Comparison of ENCODE assay signal across 9 mouse cellular contexts in the genomic region with DNA sequence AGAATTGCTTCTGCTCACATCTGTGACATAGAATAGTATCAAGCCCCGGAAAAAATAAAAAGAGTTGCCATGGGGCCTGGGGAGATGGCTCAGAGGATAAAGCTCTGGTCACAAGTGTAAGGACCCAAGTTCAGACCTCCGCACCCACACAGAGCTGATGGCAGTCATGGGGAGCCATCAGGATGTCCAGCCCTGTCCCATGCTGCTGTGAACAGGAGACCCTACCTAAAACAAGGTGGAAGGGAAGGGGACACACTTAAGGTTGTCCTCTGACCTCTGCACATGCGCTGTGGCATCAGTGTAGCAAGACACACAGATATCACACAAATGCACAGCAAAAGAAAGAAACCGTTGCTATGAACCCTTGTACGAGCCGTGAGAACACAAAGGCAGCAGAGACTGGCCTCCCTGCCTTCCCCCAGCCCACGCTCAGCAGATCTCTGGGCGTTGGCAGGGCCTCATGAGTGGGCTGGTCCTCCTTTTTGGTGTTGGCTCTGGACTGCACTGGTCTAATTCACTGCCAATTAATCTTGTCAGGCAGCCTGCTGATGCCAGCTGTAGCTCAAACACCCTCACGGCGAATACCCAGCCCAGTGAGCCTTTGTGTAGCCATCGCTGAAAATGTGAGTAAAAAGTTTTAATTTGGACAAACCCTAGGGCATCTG. TPM values are rescaled to one million over a fixed set of nuclear protein-coding genes. Genes with fewer than 3 reads are reported as not detected.
DNase-seq lines count a peak whose midpoint lies in the region; ATAC-seq and TF ChIP-seq lines count a peak whose summit lies in the region.
"Had no signal": no experiment of that assay in that cellular context is flagged by ENCODE, and none has a peak within 500 bp of the region (broad histone marks: within the 10 kb centered on the region; RNA-seq: fewer than 3 reads in every experiment).

No protein-coding gene starts in this region.

- WGBS in forebrain, embryonic 10.5 days, result 69% methylated on average over 11 of the region's 11 CpGs
- WGBS in hindbrain, embryonic 14.5 days, result 41% methylated on average over 11 of the region's 11 CpGs
- WGBS in limb, embryonic 14.5 days, result 55% methylated on average over 11 of the region's 11 CpGs

- H3K4me2 ChIP-seq in hindbrain, embryonic 14.5 days (replicated peaks), result peak overlapping the region; percentile 33; the same call in 1 of the 2 replicates
- H3K4me2 ChIP-seq in limb, embryonic 14.5 days (replicated peaks; ENCODE audit: low read depth, low read length, severe bottlenecking), result no peak overlapping the region
- H3K4me2 ChIP-seq: embryonic facial prominence, embryonic 12.5 days had no signal

- peak overlapping the region; percentile 28; the same call in 1 of the 2 replicates for H3K9ac ChIP-seq in hindbrain, embryonic 14.5 days
- H3K9ac ChIP-seq in limb, embryonic 14.5 days (ENCODE audit: low read depth, low read length, severe bottlenecking), result peak overlapping the region; percentile 31; the same call in 1 of the 2 replicates
- H3K9ac ChIP-seq: embryonic facial prominence, embryonic 12.5 days had no signal

- peak; percentile 31 for DNase-seq in adrenal gland, postnatal 14 days
- DNase-seq in adrenal gland, adult 8-10 months, result no peak
- peak; percentile 60 for DNase-seq in G1E (ENCODE audit: low spot score)
- no peak for DNase-seq in forebrain, embryonic 10.5 days (ENCODE audit: extremely low spot score, low spot score)
- peak; percentile 70 for DNase-seq in hindbrain, embryonic 14.5 days (ENCODE audit: low spot score)
- DNase-seq in limb, embryonic 14.5 days (ENCODE audit: low spot score), result peak; percentile 13
- peak; percentile 64 to 74 for DNase-seq in right cerebral cortex, adult 2 months (ENCODE audit: low spot score in 2 of 2)
- DNase-seq in gastrocnemius, postnatal 10 days, result no peak

- no peak for TF ChIP-seq POLR2A in limb, embryonic 14.5 days (IDR thresholded peaks at IDR 0.05; ENCODE audit: borderline replicate concordance, extremely low read depth, insufficient read depth, insufficient read length)

- no peak for TF ChIP-seq CTCF in G1E (IDR thresholded peaks at IDR 0.05; ENCODE audit: low read depth, low read length)

- H3K36me3 ChIP-seq in G1E (replicated peaks), result no peaks in the 10 kb centered on the region
- no peaks in the 10 kb centered on the region for H3K36me3 ChIP-seq in forebrain, embryonic 10.5 days (replicated peaks)
- H3K36me3 ChIP-seq in hindbrain, embryonic 14.5 days (replicated peaks; ENCODE audit: control insufficient read depth, insufficient read depth), result no peaks in the 10 kb centered on the region
- no peaks in the 10 kb centered on the region for H3K36me3 ChIP-seq in limb, embryonic 14.5 days (ENCODE audit: control insufficient read depth, insufficient read depth, low read length)
- H3K36me3 ChIP-seq: embryonic facial prominence, embryonic 12.5 days had no signal

- peaks cover 47% of the 10 kb centered on the region for H3K4me1 ChIP-seq in G1E (ENCODE audit: insufficient read depth, low read depth, low read length)
- peaks cover 12% of the 10 kb centered on the region for H3K4me1 ChIP-seq in forebrain, embryonic 10.5 days
- H3K4me1 ChIP-seq in hindbrain, embryonic 14.5 days (replicated peaks; ENCODE audit: control insufficient read depth, insufficient read depth, low read length), result no peaks in the 10 kb centered on the region
- peaks cover 3% of the 10 kb centered on the region; the same call in 1 of the 2 replicates for H3K4me1 ChIP-seq in limb, embryonic 14.5 days (ENCODE audit: control insufficient read depth, insufficient read depth, low read length)
- H3K4me1 ChIP-seq: embryonic facial prominence, embryonic 12.5 days had no signal

- peak; percentile 48 for ATAC-seq in G1E (ENCODE audit: extremely low read depth, insufficient number of reproducible peaks, low FRiP score, poor library complexity, severe bottlenecking)
- peak; percentile 94 for ATAC-seq in hindbrain, embryonic 14.5 days (ENCODE audit: low FRiP score)
- ATAC-seq in limb, embryonic 14.5 days (ENCODE audit: low FRiP score, low read depth), result no peak

- H3K27me3 ChIP-seq in G1E (ENCODE audit: insufficient read depth, low read length), result no peaks in the 10 kb centered on the region
- H3K27me3 ChIP-seq in forebrain, embryonic 10.5 days (ENCODE audit: poor library complexity, severe bottlenecking), result no peaks in the 10 kb centered on the region
- H3K27me3 ChIP-seq in hindbrain, embryonic 14.5 days (ENCODE audit: control insufficient read depth, insufficient read depth, low read length), result no peaks in the 10 kb centered on the region
- no peaks in the 10 kb centered on the region for H3K27me3 ChIP-seq in limb, embryonic 14.5 days (ENCODE audit: control insufficient read depth, insufficient read depth, low read length)
- H3K27me3 ChIP-seq: embryonic facial prominence, embryonic 12.5 days had no signal

- H3K9me3 ChIP-seq in G1E (replicated peaks), result no peaks in the 10 kb centered on the region
- H3K9me3 ChIP-seq in forebrain, embryonic 10.5 days, result no peaks in the 10 kb centered on the region
- H3K9me3 ChIP-seq in hindbrain, embryonic 14.5 days (ENCODE audit: control insufficient read depth, low read length), result no peaks in the 10 kb centered on the region
- no peaks in the 10 kb centered on the region for H3K9me3 ChIP-seq in limb, embryonic 14.5 days (ENCODE audit: control insufficient read depth, low read length)
- H3K9me3 ChIP-seq: embryonic facial prominence, embryonic 12.5 days had no signal

- peak overlapping the region; percentile 66 for H3K27ac ChIP-seq in forebrain, embryonic 10.5 days
- H3K27ac ChIP-seq in hindbrain, embryonic 14.5 days, result peak overlapping the region; percentile 23; the same call in 1 of the 2 replicates
- no peak overlapping the region for H3K27ac ChIP-seq in limb, embryonic 14.5 days (replicated peaks; ENCODE audit: low read depth, low read length)
- H3K27ac ChIP-seq: embryonic facial prominence, embryonic 12.5 days had no signal

- peak overlapping the region; percentile 67; the same call in 1 of the 2 replicates for H3K4me3 ChIP-seq in G1E (ENCODE audit: low read depth, low read length)
- no peak overlapping the region for H3K4me3 ChIP-seq in forebrain, embryonic 10.5 days
- H3K4me3 ChIP-seq in hindbrain, embryonic 14.5 days (replicated peaks; ENCODE audit: low read length), result no peak overlapping the region
- H3K4me3 ChIP-seq in limb, embryonic 14.5 days (replicated peaks; ENCODE audit: low read length), result no peak overlapping the region
- H3K4me3 ChIP-seq: embryonic facial prominence, embryonic 12.5 days had no signal

RNA-seq across cellular contexts. Expression of a gene that starts 33.4 kb away (rescaled TPM):
- total RNA-seq in adrenal gland, postnatal 14 days (2021), result 3.2 and 5.4 TPM in 2 replicates
- total RNA-seq in adrenal gland, adult 8-10 months (2022), result 1 to 10 TPM; 3.2 to 5.9 (median 4.9) TPM
- total RNA-seq in G1E (2014; fragmentation: Nextera tagmentation) (13.2 and 23.2 TPM in 2 replicates), G1E (2017) (17.4 and 21.3 TPM in 2 replicates)
- 1.1 TPM in 2 replicates for polyA plus RNA-seq in G1E (2012)
- polyA plus RNA-seq in forebrain, embryonic 10.5 days (2016; fragmentation: Nextera tagmentation; extraction: Ambion mirVana), result 10.1 and 10.3 TPM in 2 replicates
- 7.1 and 7.2 TPM in 2 replicates for polyA plus RNA-seq in hindbrain, embryonic 14.5 days (2014; fragmentation: Nextera tagmentation; extraction: Ambion mirVana)
- polyA plus RNA-seq in limb, embryonic 14.5 days (2012; rRNA removed), result 24.7 and 29.9 TPM in 2 replicates
- 11.8 and 11.9 TPM in 2 replicates for polyA plus RNA-seq in limb, embryonic 14.5 days (2014; fragmentation: Nextera tagmentation; extraction: Ambion mirVana)
- total RNA-seq in gastrocnemius, postnatal 10 days (2021), result 1 to 10 TPM; 1.7 to 2.7 TPM

Comparison
In these comparisons a context has a peak if more than half of its experiments do, and no peak if none do; other contexts are left out.
1. DNase-seq: peak in adrenal gland, postnatal 14 days (single experiment), G1E (single experiment), hindbrain, embryonic 14.5 days (single experiment), limb, embryonic 14.5 days (single experiment) and right cerebral cortex, adult 2 months (2 of 2); none in adrenal gland, adult 8-10 months (single experiment), forebrain, embryonic 10.5 days (single experiment) and gastrocnemius, postnatal 10 days (single experiment).